Mouse (Mus musculus) liver, adult 2 months (tissue): ENCODE measurements around the gene Tlnrd1. TPM values are rescaled to one million over a fixed set of nuclear protein-coding genes. Genes with fewer than 3 reads are reported as not detected.

Experiments used
- DNase-seq: peaks from one replicate; pipeline ENCODE4 v3.0.0-alpha.2; 2011; ENCODE audit warnings: low read depth, low spot score; ENCODE audit errors: extremely low read depth
- H3K27ac ChIP-seq: fragments of 200-500 bp; replicated peaks from 2 replicates; pipeline ENCODE4 v1.5.1; 2012; ENCODE audit warnings: low read depth, mild to moderate bottlenecking, control low read depth, inconsistent platforms, low read length; ENCODE audit not compliant: insufficient read depth
- H3K27me3 ChIP-seq: fragments of 200-500 bp; 2 replicates; pipeline ENCODE4 v1.6.1; 2012; ENCODE audit warnings: mild to moderate bottlenecking, moderate library complexity, low read length, inconsistent platforms; ENCODE audit not compliant: control insufficient read depth, insufficient read depth
- H3K36me3 ChIP-seq: fragments of 200-500 bp; 2 replicates; pipeline ENCODE4 v1.6.1; 2012; ENCODE audit warnings: low read length, inconsistent platforms; ENCODE audit not compliant: control insufficient read depth, insufficient read depth
- H3K4me1 ChIP-seq: fragments of 200-500 bp; 2 replicates; pipeline ENCODE4 v1.6.1; 2011; ENCODE audit warnings: low read length; ENCODE audit not compliant: control insufficient read depth, insufficient read depth
- H3K4me3 ChIP-seq: fragments of 200-500 bp; 2 replicates; pipeline ENCODE4 v1.5.1; 2011; ENCODE audit warnings: low read depth, mild to moderate bottlenecking, control low read depth, low read length, moderate library complexity; ENCODE audit not compliant: insufficient read depth
- H3K79me2 ChIP-seq: fragments of 200-500 bp; 2 replicates; pipeline ENCODE4 v1.6.1; 2012; ENCODE audit warnings: inconsistent platforms, mild to moderate bottlenecking, low read length, moderate library complexity; ENCODE audit not compliant: control insufficient read depth, insufficient read depth
- H3K9ac ChIP-seq: fragments of 200-500 bp; 2 replicates; pipeline ENCODE4 v1.6.1; 2012; ENCODE audit warnings: low read depth, mild to moderate bottlenecking, control low read depth, inconsistent platforms, low read length
- CTCF ChIP-seq: fragments of 200-500 bp; IDR thresholded peaks from 2 replicates; pipeline ENCODE4 v1.5.1; 2011; ENCODE audit warnings: low read depth, low read length, control low read depth
- POLR2A ChIP-seq: fragments of 200-500 bp; IDR thresholded peaks from 2 replicates; pipeline ENCODE4 v1.6.1; 2011; ENCODE audit warnings: low read length, control low read depth; ENCODE audit not compliant: insufficient read depth; ENCODE audit errors: extremely low read depth
- WGBS: fragments of 180-500 bp; shearing (Covaris S2); methylation state at CpG from one replicate; pipeline ENCODE4 v1.1.7; 2018; 5-methylcytosine and 5-hydroxymethylcytosine counted together
- polyA plus RNA-seq: library from polyadenylated mRNA; depleted of rRNA; stranded (reverse); fragments of >200 nt; gene quantifications from 2 replicates; pipeline ENCODE4 v1.2.3, GENCODE M21; 2012; rRNA removed
- total RNA-seq: library from RNA; depleted of rRNA; stranded (reverse); fragments of >200 nt; gene quantifications from 2 replicates; pipeline ENCODE4 v1.2.3, GENCODE M21; 2014; rRNA removed

Tlnrd1 gene
- 1.8 and 2.6 TPM in 2 replicates for total RNA-seq
- 2.9 and 4.6 TPM in 2 replicates for polyA plus RNA-seq

- WGBS: 1% methylated on average over 69 of the region's 69 CpGs
- DNase-seq: peak; percentile 52
- peak within 1 kb of the TSS; percentile 91 for H3K27ac ChIP-seq
- H3K36me3 ChIP-seq: no peaks in the 10 kb centered on the region
- H3K27me3 ChIP-seq: no peaks in the 10 kb centered on the region
- peak within 1 kb of the TSS; percentile 85 for H3K9ac ChIP-seq
- H3K4me3 ChIP-seq: peak within 1 kb of the TSS; percentile 66
- TF ChIP-seq CTCF (no peak), POLR2A (no peak)
- H3K79me2 ChIP-seq: peaks cover 11% of the 10 kb centered on the region
- H3K4me1 ChIP-seq: peaks cover 12% of the 10 kb centered on the region
These were observed at the start of gene Tlnrd1, which contains the start of gene Mesd for GRCm38 (mm10) chr7:83884021-83884658. Gene Tlnrd1, minus strand, starts transcription at chr7:83884305. Gene Mesd, plus strand, starts transcription at chr7:83884466.

- Histone ChIP-seq H3K4me1 (no peaks in the 10 kb centered on the region), H3K36me3 (no peaks in the 10 kb centered on the region), H3K27me3 (no peaks in the 10 kb centered on the region), H3K4me3 (no peak overlapping the region), H3K79me2 (no peaks in the 10 kb centered on the region), H3K9ac (no peak overlapping the region), H3K27ac (no peak overlapping the region)
- 58% methylated on average over 3 of the region's 3 CpGs for WGBS
- no peak for DNase-seq
- no peak for TF ChIP-seq CTCF
- TF ChIP-seq POLR2A: no peak
These were observed 37.5 kb upstream of the Tlnrd1 start for GRCm38 (mm10) chr7:83921637-83922036.

GRCm38 (mm10) chr7:83920241-83920640, 36.1 kb upstream of the Tlnrd1 start:
- Histone ChIP-seq H3K27ac (no peak overlapping the region), H3K79me2 (no peaks in the 10 kb centered on the region), H3K4me1 (no peaks in the 10 kb centered on the region), H3K27me3 (no peaks in the 10 kb centered on the region), H3K36me3 (no peaks in the 10 kb centered on the region), H3K4me3 (no peak overlapping the region), H3K9ac (no peak overlapping the region)
- no peak for TF ChIP-seq CTCF
- TF ChIP-seq POLR2A: no peak
- DNase-seq: no peak
- 43% methylated on average over 4 of the region's 4 CpGs for WGBS

GRCm38 (mm10) chr7:83914566-83914965, 30.5 kb upstream of the Tlnrd1 start:
- no peaks in the 10 kb centered on the region for H3K36me3 ChIP-seq
- H3K4me1 ChIP-seq: no peaks in the 10 kb centered on the region
- H3K79me2 ChIP-seq: no peaks in the 10 kb centered on the region
- TF ChIP-seq POLR2A: no peak
- peak; percentile 77 for TF ChIP-seq CTCF
- H3K4me3 ChIP-seq: no peak overlapping the region
- H3K27ac ChIP-seq: no peak overlapping the region
- no peaks in the 10 kb centered on the region for H3K27me3 ChIP-seq
- WGBS: 1% methylated on average over 3 of the region's 3 CpGs
- no peak overlapping the region for H3K9ac ChIP-seq
- peak; percentile 41 for DNase-seq

- no peak overlapping the region for H3K4me3 ChIP-seq
- H3K9ac ChIP-seq: no peak overlapping the region
- no peaks in the 10 kb centered on the region for H3K79me2 ChIP-seq
- no peak for DNase-seq
- WGBS: 75% methylated on average over 9 of the region's 9 CpGs
- H3K4me1 ChIP-seq: no peaks in the 10 kb centered on the region
- H3K36me3 ChIP-seq: no peaks in the 10 kb centered on the region
- H3K27ac ChIP-seq: no peak overlapping the region
- no peak for TF ChIP-seq CTCF
- no peak for TF ChIP-seq POLR2A
- H3K27me3 ChIP-seq: no peaks in the 10 kb centered on the region
These were observed 29.9 kb upstream of the Tlnrd1 start for GRCm38 (mm10) chr7:83913995-83914394.

- no peaks in the 10 kb centered on the region for H3K27me3 ChIP-seq
- TF ChIP-seq POLR2A (no peak), CTCF (no peak)
- no peaks in the 10 kb centered on the region for H3K79me2 ChIP-seq
- no peak overlapping the region for H3K4me3 ChIP-seq
- no peaks in the 10 kb centered on the region for H3K4me1 ChIP-seq
- H3K9ac ChIP-seq: no peak overlapping the region
- DNase-seq: no peak
- no peaks in the 10 kb centered on the region for H3K36me3 ChIP-seq
- WGBS: 87% methylated on average over 6 of the region's 6 CpGs
- H3K27ac ChIP-seq: no peak overlapping the region
These were observed 29.4 kb upstream of the Tlnrd1 start for GRCm38 (mm10) chr7:83913405-83913932.
